Mouse (Mus musculus): ENCODE results near the gene Dnajc9. TPM values are rescaled to one million over a fixed set of nuclear protein-coding genes. Genes with fewer than 3 reads are reported as not detected.

Dnajc9 gene
- polyA plus RNA-seq, 1 experiment from 2014 or later, result 317 TPM

DNA sequence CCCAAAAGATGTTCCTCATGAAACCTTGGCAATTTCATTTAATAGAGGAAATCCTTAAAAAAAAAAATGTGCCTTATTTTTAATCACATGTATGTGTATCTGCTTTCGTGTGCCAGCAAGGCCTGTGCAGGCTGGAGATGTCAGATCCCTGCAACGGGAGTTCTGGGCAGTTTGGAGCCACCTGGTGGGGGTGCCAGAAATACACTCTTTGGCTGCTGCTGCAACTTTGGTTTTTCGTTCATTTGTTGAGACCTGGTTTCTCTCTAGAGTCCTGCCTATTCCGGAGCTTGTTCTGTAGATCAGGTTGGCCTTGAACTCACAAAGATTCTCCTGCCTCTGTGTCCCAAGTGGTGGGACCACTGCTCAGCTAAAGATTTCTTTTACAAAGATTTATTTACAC, 10.2 kb upstream of the Dnajc9 start:
- Histone ChIP-seq H3K4me3 (ENCODE audit: low read depth, low read length) (no peak overlapping the region), H3K27ac (ENCODE audit: low read depth, low read length) (no peak overlapping the region), H3K4me1 (replicated peaks; ENCODE audit: control insufficient read depth, insufficient read depth, low read length) (peaks cover 3% of the 10 kb centered on the region; the same call in 1 of the 2 replicates), H3K9ac (ENCODE audit: low read length) (no peak overlapping the region), H3K9me3 (ENCODE audit: control insufficient read depth, low read length) (no peaks in the 10 kb centered on the region), H3K36me3 (ENCODE audit: control insufficient read depth, insufficient read depth, low read length) (no peaks in the 10 kb centered on the region), H3K27me3 (ENCODE audit: control insufficient read depth, insufficient read depth, low read length) (no peaks in the 10 kb centered on the region), H3K4me2 (ENCODE audit: low read depth, low read length, severe bottlenecking) (no peak overlapping the region)
- 49% methylated on average over 4 of the region's 4 CpGs for WGBS
- DNase-seq (ENCODE audit: low spot score) (no peak), ATAC-seq (replicated peaks; ENCODE audit: low FRiP score) (no peak)

- H3K4me3 ChIP-seq (ENCODE audit: low read depth, low read length), result no peak overlapping the region
- no peak overlapping the region for H3K4me2 ChIP-seq (ENCODE audit: low read depth, low read length, severe bottlenecking)
- WGBS, result 86% methylated on average over 9 of the region's 9 CpGs
- H3K27ac ChIP-seq (ENCODE audit: low read depth, low read length), result no peak overlapping the region
- no peak for ATAC-seq (replicated peaks; ENCODE audit: low FRiP score)
- H3K36me3 ChIP-seq (ENCODE audit: control insufficient read depth, insufficient read depth, low read length), result no peaks in the 10 kb centered on the region
- H3K27me3 ChIP-seq (ENCODE audit: control insufficient read depth, insufficient read depth, low read length), result no peaks in the 10 kb centered on the region
- H3K9me3 ChIP-seq (ENCODE audit: control insufficient read depth, low read length), result no peaks in the 10 kb centered on the region
- peaks cover 3% of the 10 kb centered on the region; the same call in 1 of the 2 replicates for H3K4me1 ChIP-seq (replicated peaks; ENCODE audit: control insufficient read depth, insufficient read depth, low read length)
- no peak overlapping the region for H3K9ac ChIP-seq (ENCODE audit: low read length)
- no peak for DNase-seq (ENCODE audit: low spot score)
These were observed 8.5 kb upstream of the Dnajc9 start for GRCm38 (mm10) chr14:20397220-20397619.

DNA sequence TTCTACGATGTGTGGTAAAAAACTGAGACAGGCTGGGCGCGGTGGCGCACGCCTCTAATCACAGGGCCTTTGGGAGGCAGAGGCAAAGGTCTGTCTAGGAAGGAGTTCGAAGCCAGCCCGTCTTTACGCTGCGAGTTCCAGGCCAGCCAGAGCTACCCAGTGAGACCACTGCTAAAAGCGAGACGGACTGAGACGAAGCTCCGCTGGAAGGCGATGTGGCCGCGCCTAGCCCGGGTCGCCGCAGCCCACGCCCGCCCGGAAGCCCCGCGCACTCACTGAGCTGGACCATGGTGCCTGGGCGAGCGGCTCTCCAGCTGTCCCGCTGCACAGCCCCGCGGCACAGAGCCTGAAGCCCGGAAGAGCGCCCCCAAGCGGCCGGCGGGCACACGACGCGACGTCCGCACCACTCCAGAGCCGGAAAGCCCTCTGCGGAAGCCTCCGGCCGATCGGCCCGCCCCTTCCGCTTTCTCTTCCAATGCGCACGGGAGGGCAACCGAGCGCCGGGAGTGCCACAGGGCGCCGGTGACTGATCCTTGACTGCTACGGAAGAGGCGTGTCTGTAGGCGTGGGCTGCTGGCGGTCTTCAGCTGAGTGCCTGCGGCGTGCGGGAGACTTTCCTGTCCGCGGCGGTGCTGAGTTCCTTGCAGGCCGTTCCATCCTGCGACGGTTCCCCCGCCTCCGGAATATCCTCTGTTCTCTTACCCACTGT, 4.6 kb upstream of the Dnajc9 start, which contains the start of gene Mrps16:
TSS of gene Mrps16 (minus strand) at position 430 of the 709 bp plus-strand sequence.
- Histone ChIP-seq H3K4me3 (ENCODE audit: low read depth, low read length) (peak within 1 kb of the TSS; percentile 49), H3K9me3 (ENCODE audit: control insufficient read depth, low read length) (no peaks in the 10 kb centered on the region), H3K36me3 (ENCODE audit: control insufficient read depth, insufficient read depth, low read length) (no peaks in the 10 kb centered on the region), H3K27me3 (ENCODE audit: control insufficient read depth, insufficient read depth, low read length) (no peaks in the 10 kb centered on the region), H3K9ac (ENCODE audit: low read length) (peak within 1 kb of the TSS; percentile 87), H3K27ac (ENCODE audit: low read depth, low read length) (peak within 1 kb of the TSS; percentile 51), H3K4me1 (replicated peaks; ENCODE audit: control insufficient read depth, insufficient read depth, low read length) (peaks cover 3% of the 10 kb centered on the region; the same call in 1 of the 2 replicates), H3K4me2 (ENCODE audit: low read depth, low read length, severe bottlenecking) (peak within 1 kb of the TSS; percentile 59)
- peak; percentile 97 for DNase-seq (ENCODE audit: low spot score)
- WGBS, result under 1% methylated on average over 62 of the region's 68 CpGs
- ATAC-seq (replicated peaks; ENCODE audit: low FRiP score), result peak; percentile 96

GRCm38 (mm10) chr14:20392326-20392725, 3.6 kb upstream of the Dnajc9 start:
- WGBS, result 87% methylated on average over 3 of the region's 4 CpGs
- H3K4me1 ChIP-seq (replicated peaks; ENCODE audit: control insufficient read depth, insufficient read depth, low read length), result peaks cover 9% of the 10 kb centered on the region
- DNase-seq (ENCODE audit: low spot score), result no peak
- no peaks in the 10 kb centered on the region for H3K9me3 ChIP-seq (ENCODE audit: control insufficient read depth, low read length)
- H3K27me3 ChIP-seq (ENCODE audit: control insufficient read depth, insufficient read depth, low read length), result no peaks in the 10 kb centered on the region
- H3K27ac ChIP-seq (ENCODE audit: low read depth, low read length), result no peak overlapping the region
- H3K4me2 ChIP-seq (ENCODE audit: low read depth, low read length, severe bottlenecking), result no peak overlapping the region; the same call in 1 of the 2 replicates
- H3K9ac ChIP-seq (ENCODE audit: low read length), result no peak overlapping the region
- no peak for ATAC-seq (replicated peaks; ENCODE audit: low FRiP score)
- H3K4me3 ChIP-seq (ENCODE audit: low read depth, low read length), result no peak overlapping the region
- no peaks in the 10 kb centered on the region; the same call in 1 of the 2 replicates for H3K36me3 ChIP-seq (ENCODE audit: control insufficient read depth, insufficient read depth, low read length)

- Histone ChIP-seq H3K9ac (ENCODE audit: low read length) (no peak overlapping the region), H3K4me3 (ENCODE audit: low read depth, low read length) (no peak overlapping the region), H3K4me1 (replicated peaks; ENCODE audit: control insufficient read depth, insufficient read depth, low read length) (peaks cover 18% of the 10 kb centered on the region), H3K4me2 (ENCODE audit: low read depth, low read length, severe bottlenecking) (peak overlapping the region; percentile 84; the same call in 1 of the 2 replicates), H3K27me3 (ENCODE audit: control insufficient read depth, insufficient read depth, low read length) (no peaks in the 10 kb centered on the region), H3K27ac (ENCODE audit: low read depth, low read length) (no peak overlapping the region), H3K36me3 (ENCODE audit: control insufficient read depth, insufficient read depth, low read length) (no peaks in the 10 kb centered on the region; the same call in 1 of the 2 replicates), H3K9me3 (ENCODE audit: control insufficient read depth, low read length) (no peaks in the 10 kb centered on the region)
- 89% methylated on average over 8 of the region's 8 CpGs for WGBS
- no peak for DNase-seq (ENCODE audit: low spot score)
- ATAC-seq (replicated peaks; ENCODE audit: low FRiP score), result no peak
These were observed 853 bp upstream of the Dnajc9 start for GRCm38 (mm10) chr14:20389446-20390079.

GRCm38 (mm10) chr14:20379753-20380430, 8.8 kb downstream of the Dnajc9 start:
- Histone ChIP-seq H3K27ac (ENCODE audit: low read depth, low read length) (no peak overlapping the region), H3K4me3 (ENCODE audit: low read depth, low read length) (no peak overlapping the region), H3K4me2 (ENCODE audit: low read depth, low read length, severe bottlenecking) (no peak overlapping the region), H3K4me1 (replicated peaks; ENCODE audit: control insufficient read depth, insufficient read depth, low read length) (no peaks in the 10 kb centered on the region), H3K27me3 (ENCODE audit: control insufficient read depth, insufficient read depth, low read length) (no peaks in the 10 kb centered on the region), H3K9me3 (ENCODE audit: control insufficient read depth, low read length) (no peaks in the 10 kb centered on the region), H3K9ac (ENCODE audit: low read length) (no peak overlapping the region), H3K36me3 (ENCODE audit: control insufficient read depth, insufficient read depth, low read length) (no peaks in the 10 kb centered on the region; the same call in 1 of the 2 replicates)
- DNase-seq (ENCODE audit: low spot score) (no peak), ATAC-seq (replicated peaks; ENCODE audit: low FRiP score) (no peak)
- 91% methylated on average over 9 of the region's 9 CpGs for WGBS

GRCm38 (mm10) chr14:20379087-20379640, 9.5 kb downstream of the Dnajc9 start:
- no peak overlapping the region for H3K27ac ChIP-seq (ENCODE audit: low read depth, low read length)
- H3K4me3 ChIP-seq (ENCODE audit: low read depth, low read length), result no peak overlapping the region
- DNase-seq (ENCODE audit: low spot score), result no peak
- no peaks in the 10 kb centered on the region for H3K9me3 ChIP-seq (ENCODE audit: control insufficient read depth, low read length)
- no peak overlapping the region for H3K9ac ChIP-seq (ENCODE audit: low read length)
- H3K4me2 ChIP-seq (ENCODE audit: low read depth, low read length, severe bottlenecking), result no peak overlapping the region
- no peak for ATAC-seq (replicated peaks; ENCODE audit: low FRiP score)
- H3K36me3 ChIP-seq (ENCODE audit: control insufficient read depth, insufficient read depth, low read length), result no peaks in the 10 kb centered on the region; the same call in 1 of the 2 replicates
- no peaks in the 10 kb centered on the region for H3K27me3 ChIP-seq (ENCODE audit: control insufficient read depth, insufficient read depth, low read length)
- no peaks in the 10 kb centered on the region for H3K4me1 ChIP-seq (replicated peaks; ENCODE audit: control insufficient read depth, insufficient read depth, low read length)
- WGBS, result 92% methylated on average over 5 of the region's 5 CpGs

GRCm38 (mm10) chr14:20378313-20379061, 10.2 kb downstream of the Dnajc9 start:
- 0 out of 2 replicates have a peak, but pooled peaks have one; percentile 27 for ATAC-seq (replicated peaks; ENCODE audit: low FRiP score)
- Histone ChIP-seq H3K4me3 (ENCODE audit: low read depth, low read length) (no peak overlapping the region), H3K27ac (ENCODE audit: low read depth, low read length) (no peak overlapping the region), H3K27me3 (ENCODE audit: control insufficient read depth, insufficient read depth, low read length) (no peaks in the 10 kb centered on the region), H3K36me3 (ENCODE audit: control insufficient read depth, insufficient read depth, low read length) (no peaks in the 10 kb centered on the region; the same call in 1 of the 2 replicates), H3K4me2 (ENCODE audit: low read depth, low read length, severe bottlenecking) (no peak overlapping the region), H3K9ac (ENCODE audit: low read length) (no peak overlapping the region), H3K9me3 (ENCODE audit: control insufficient read depth, low read length) (no peaks in the 10 kb centered on the region), H3K4me1 (replicated peaks; ENCODE audit: control insufficient read depth, insufficient read depth, low read length) (no peaks in the 10 kb centered on the region)
- WGBS, result 42% methylated on average over 13 of the region's 13 CpGs
- peak; percentile 70 for DNase-seq (ENCODE audit: low spot score)

All from forebrain, embryonic 11.5 days (tissue).